Mouse (Mus musculus): ENCODE data around the gene Sgcd. TPM values are rescaled to one million over a fixed set of nuclear protein-coding genes. Genes with fewer than 3 reads are reported as not detected.
A peak's percentile ranks its signal among the peaks of the same experiment; 100 is the strongest.
"Not testable (repeated sequence)": the region's sequence is repeated elsewhere in the genome, so short reads cannot be mapped to it uniquely, and the experiment has no call there.

Gene Sgcd
- polyA plus RNA-seq, 1 experiment from 2014 or later: 8.4 TPM

GRCm38 (mm10) chr11:47459214-47459613, 529.6 kb downstream of the Sgcd start:
- Histone ChIP-seq H3K4me1 (replicated peaks) (no peaks in the 10 kb centered on the region), H3K9ac (no peak overlapping the region), H3K27me3 (replicated peaks) (no peaks in the 10 kb centered on the region), H3K36me3 (no peaks in the 10 kb centered on the region), H3K4me2 (no peak overlapping the region), H3K4me3 (no peak overlapping the region), H3K9me3 (replicated peaks) (no peaks in the 10 kb centered on the region), H3K27ac (ENCODE audit: poor library complexity, severe bottlenecking) (no peak overlapping the region)
- no peak for ATAC-seq (ENCODE audit: insufficient number of reproducible peaks, low FRiP score)
- 64% methylated on average over 3 of the region's 3 CpGs for WGBS

GRCm38 (mm10) chr11:47447790-47448189, 541.0 kb downstream of the Sgcd start:
- H3K27ac ChIP-seq (ENCODE audit: poor library complexity, severe bottlenecking): no peak overlapping the region
- no peaks in the 10 kb centered on the region for H3K4me1 ChIP-seq (replicated peaks)
- no peak overlapping the region for H3K9ac ChIP-seq
- ATAC-seq (ENCODE audit: insufficient number of reproducible peaks, low FRiP score): no peak
- no peak overlapping the region for H3K4me2 ChIP-seq
- no peak overlapping the region for H3K4me3 ChIP-seq
- 53% methylated on average over 2 of the region's 2 CpGs for WGBS
- H3K9me3 ChIP-seq (replicated peaks): no peaks in the 10 kb centered on the region
- H3K27me3 ChIP-seq (replicated peaks): no peaks in the 10 kb centered on the region
- H3K36me3 ChIP-seq: no peaks in the 10 kb centered on the region

DNA sequence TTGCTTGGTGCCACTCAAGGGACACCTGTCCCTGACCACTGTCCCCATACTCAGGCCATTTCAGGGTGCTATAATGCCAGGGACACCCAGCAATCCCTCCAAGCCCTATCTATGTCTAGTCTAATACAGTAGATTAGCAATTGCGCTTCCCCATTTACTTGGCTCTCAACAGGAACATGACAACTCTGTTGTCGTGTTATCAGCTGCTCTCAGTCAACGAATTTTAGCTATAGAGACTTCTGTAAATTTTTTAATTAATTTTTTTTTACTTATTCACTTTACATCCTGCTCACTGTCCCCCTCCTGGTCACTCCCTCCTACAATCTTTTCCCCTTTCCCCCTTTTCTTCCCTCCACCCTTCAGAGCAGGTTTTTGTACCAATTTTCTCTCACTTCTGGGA, 542.4 kb downstream of the Sgcd start:
- Histone ChIP-seq H3K27me3 (replicated peaks) (no peaks in the 10 kb centered on the region), H3K4me3 (no peak overlapping the region), H3K4me1 (replicated peaks) (no peaks in the 10 kb centered on the region), H3K9ac (no peak overlapping the region), H3K36me3 (no peaks in the 10 kb centered on the region), H3K4me2 (no peak overlapping the region), H3K9me3 (replicated peaks) (no peaks in the 10 kb centered on the region), H3K27ac (ENCODE audit: poor library complexity, severe bottlenecking) (no peak overlapping the region)
- 69% methylated on average over 3 of the region's 3 CpGs for WGBS
- ATAC-seq (ENCODE audit: insufficient number of reproducible peaks, low FRiP score): no peak

DNA sequence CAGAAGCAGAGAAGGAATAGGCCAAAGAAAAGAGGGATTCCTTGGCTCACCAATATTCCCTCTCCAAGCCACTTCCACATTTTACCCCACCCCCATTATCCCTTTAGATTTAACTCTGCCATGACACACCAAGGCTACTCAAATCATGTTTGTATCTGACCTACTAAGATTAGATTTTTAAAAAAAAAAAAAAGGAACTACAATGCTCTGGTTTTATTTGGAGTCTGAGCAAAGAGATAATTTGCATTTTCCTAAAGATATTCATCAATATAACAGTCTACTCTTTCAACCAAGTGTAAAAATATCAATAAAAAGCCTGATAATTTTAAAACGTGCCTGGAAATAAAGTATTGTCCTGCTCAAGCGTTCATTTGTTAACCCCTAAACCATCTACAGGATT, 543.1 kb downstream of the Sgcd start:
- H3K36me3 ChIP-seq: no peaks in the 10 kb centered on the region
- WGBS: 56% methylated on average over 2 of the region's 2 CpGs

DNA sequence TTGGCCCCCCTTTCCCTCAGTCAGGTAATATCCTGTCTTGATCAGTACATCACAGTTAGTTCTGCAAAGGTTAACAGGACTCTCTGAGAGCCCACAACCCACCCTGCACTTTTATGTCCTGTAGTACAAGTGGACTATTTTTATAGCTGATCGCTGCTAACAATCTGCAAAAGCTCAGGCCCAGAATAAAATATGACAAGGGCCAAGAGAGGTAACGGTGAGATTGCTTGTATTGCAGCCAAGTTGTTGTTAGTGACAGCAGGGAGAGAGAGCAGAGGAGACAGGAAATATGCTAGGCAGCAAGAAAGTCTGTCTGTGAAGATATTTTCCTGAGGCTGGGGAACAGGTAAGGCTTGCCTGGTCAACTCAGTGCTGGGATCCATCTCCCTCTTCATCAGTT, 546.5 kb downstream of the Sgcd start:
- Histone ChIP-seq H3K27me3 (replicated peaks) (no peaks in the 10 kb centered on the region), H3K4me1 (replicated peaks) (no peaks in the 10 kb centered on the region), H3K4me3 (no peak overlapping the region), H3K36me3 (no peaks in the 10 kb centered on the region), H3K9ac (no peak overlapping the region), H3K9me3 (replicated peaks) (no peaks in the 10 kb centered on the region), H3K4me2 (no peak overlapping the region), H3K27ac (ENCODE audit: poor library complexity, severe bottlenecking) (no peak overlapping the region)
- ATAC-seq (ENCODE audit: insufficient number of reproducible peaks, low FRiP score): no peak
- 43% methylated on average over 2 of the region's 2 CpGs for WGBS

More for the DNA sequence above, 543.1 kb downstream of the Sgcd start:
- H3K9me3 ChIP-seq (replicated peaks): no peaks in the 10 kb centered on the region
- H3K9ac ChIP-seq: no peak overlapping the region
- H3K27me3 ChIP-seq (replicated peaks): no peaks in the 10 kb centered on the region
- no peak for ATAC-seq (ENCODE audit: insufficient number of reproducible peaks, low FRiP score)
- no peaks in the 10 kb centered on the region for H3K4me1 ChIP-seq (replicated peaks)
- no peak overlapping the region for H3K4me2 ChIP-seq
- H3K27ac ChIP-seq (ENCODE audit: poor library complexity, severe bottlenecking): no peak overlapping the region
- H3K4me3 ChIP-seq: no peak overlapping the region

DNA sequence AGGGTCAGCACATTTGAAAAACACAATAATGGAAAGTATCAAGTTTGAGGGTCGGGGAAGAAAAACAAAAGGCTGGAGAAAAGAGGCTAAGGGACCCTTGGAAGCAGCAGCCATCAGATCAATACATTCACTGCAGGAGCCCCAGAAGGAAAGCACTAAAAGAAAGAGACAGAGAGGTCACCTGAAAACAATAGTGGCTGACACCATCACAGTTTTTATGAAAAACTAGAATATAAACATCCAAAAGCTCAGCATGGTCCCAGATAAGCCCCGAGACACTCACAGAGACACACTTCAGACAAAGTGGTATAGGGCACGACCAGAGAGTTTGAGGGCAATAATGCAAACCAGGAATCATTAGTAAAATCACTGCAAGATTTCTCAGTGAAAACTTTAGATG, 589.2 kb downstream of the Sgcd start:
- Histone ChIP-seq H3K4me1 (replicated peaks) (no peaks in the 10 kb centered on the region), H3K9me3 (replicated peaks) (no peaks in the 10 kb centered on the region), H3K36me3 (no peaks in the 10 kb centered on the region), H3K27ac (ENCODE audit: poor library complexity, severe bottlenecking) (no peak overlapping the region), H3K27me3 (replicated peaks) (no peaks in the 10 kb centered on the region), H3K4me3 (no peak overlapping the region), H3K4me2 (no peak overlapping the region), H3K9ac (no peak overlapping the region)
- ATAC-seq (ENCODE audit: insufficient number of reproducible peaks, low FRiP score): no peak
- 47% methylated on average over 3 of the region's 3 CpGs for WGBS

GRCm38 (mm10) chr11:47390798-47391197, 598.0 kb downstream of the Sgcd start:
- H3K9ac ChIP-seq; H3K4me3 ChIP-seq; H3K27ac ChIP-seq (ENCODE audit: poor library complexity, severe bottlenecking); H3K36me3 ChIP-seq; H3K27me3 ChIP-seq (replicated peaks); H3K4me2 ChIP-seq; ATAC-seq (ENCODE audit: insufficient number of reproducible peaks, low FRiP score); H3K9me3 ChIP-seq (replicated peaks); H3K4me1 ChIP-seq (replicated peaks): not testable (repeated sequence)
- 31% methylated on average over 2 of the region's 2 CpGs for WGBS

GRCm38 (mm10) chr11:47389327-47389726, 599.4 kb downstream of the Sgcd start:
- no peak for ATAC-seq (ENCODE audit: insufficient number of reproducible peaks, low FRiP score)
- Histone ChIP-seq H3K4me2 (no peak overlapping the region), H3K27ac (ENCODE audit: poor library complexity, severe bottlenecking) (no peak overlapping the region), H3K27me3 (replicated peaks) (no peaks in the 10 kb centered on the region), H3K9me3 (replicated peaks) (no peaks in the 10 kb centered on the region), H3K4me3 (no peak overlapping the region), H3K4me1 (replicated peaks) (no peaks in the 10 kb centered on the region), H3K9ac (no peak overlapping the region), H3K36me3 (no peaks in the 10 kb centered on the region)

DNA sequence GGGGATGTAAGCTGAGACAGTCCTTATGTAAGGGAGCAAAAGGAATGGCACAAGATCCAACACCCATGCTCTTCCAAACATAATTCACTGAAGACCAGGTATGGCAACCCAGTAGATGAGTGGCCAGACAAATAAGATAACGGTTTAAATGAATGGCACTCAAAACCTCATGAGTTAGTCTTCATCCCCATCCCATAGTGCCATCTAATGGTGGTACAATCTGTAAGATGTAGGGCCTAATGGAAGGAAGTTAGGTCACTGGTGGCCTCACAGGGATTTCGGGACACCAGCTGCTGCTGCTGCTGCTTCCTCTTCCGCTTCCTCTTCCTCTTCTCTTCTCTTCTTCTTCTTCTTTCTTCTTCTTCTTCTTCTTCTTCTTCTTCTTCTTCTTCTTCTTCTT, 601.0 kb downstream of the Sgcd start:
- Histone ChIP-seq H3K9me3 (replicated peaks) (no peaks in the 10 kb centered on the region), H3K4me2 (no peak overlapping the region), H3K9ac (no peak overlapping the region), H3K4me1 (replicated peaks) (no peaks in the 10 kb centered on the region), H3K4me3 (no peak overlapping the region), H3K27ac (ENCODE audit: poor library complexity, severe bottlenecking) (no peak overlapping the region), H3K27me3 (replicated peaks) (no peaks in the 10 kb centered on the region), H3K36me3 (no peaks in the 10 kb centered on the region)
- 62% methylated on average over 3 of the region's 3 CpGs for WGBS
- ATAC-seq (ENCODE audit: insufficient number of reproducible peaks, low FRiP score): no peak

DNA sequence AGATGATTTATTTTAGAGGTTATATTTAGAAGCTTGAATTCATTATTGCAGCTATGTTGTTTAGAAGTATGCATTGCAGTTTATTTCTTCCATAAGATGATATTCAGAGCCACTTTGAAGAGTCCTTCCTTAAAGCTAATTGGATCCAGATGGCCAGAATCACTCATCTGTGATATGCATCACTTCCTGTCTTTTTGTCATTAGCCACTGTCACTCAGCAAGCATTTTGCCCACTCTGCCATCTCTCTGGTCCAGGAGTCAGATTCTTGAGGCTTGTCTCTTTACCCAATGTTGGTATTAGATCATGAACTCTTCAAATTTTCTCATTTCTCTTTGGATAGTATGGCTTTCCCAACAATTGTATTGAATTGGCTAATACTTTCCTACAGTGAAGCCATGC, 602.6 kb downstream of the Sgcd start:
- H3K4me2 ChIP-seq: no peak overlapping the region
- no peak overlapping the region for H3K4me3 ChIP-seq
- no peaks in the 10 kb centered on the region for H3K4me1 ChIP-seq (replicated peaks)
- ATAC-seq (ENCODE audit: insufficient number of reproducible peaks, low FRiP score): no peak
- H3K27me3 ChIP-seq (replicated peaks): no peaks in the 10 kb centered on the region
- H3K27ac ChIP-seq (ENCODE audit: poor library complexity, severe bottlenecking): no peak overlapping the region
- H3K9me3 ChIP-seq (replicated peaks): no peaks in the 10 kb centered on the region
- no peak overlapping the region for H3K9ac ChIP-seq
- H3K36me3 ChIP-seq: no peaks in the 10 kb centered on the region

GRCm38 (mm10) chr11:47379630-47379958, 609.2 kb downstream of the Sgcd start:
- Histone ChIP-seq H3K27me3 (replicated peaks) (no peaks in the 10 kb centered on the region), H3K4me3 (peak overlapping the region; percentile 55), H3K4me1 (replicated peaks) (peaks cover 17% of the 10 kb centered on the region), H3K4me2 (peak overlapping the region; percentile 73), H3K9me3 (replicated peaks) (no peaks in the 10 kb centered on the region), H3K36me3 (no peaks in the 10 kb centered on the region), H3K27ac (ENCODE audit: poor library complexity, severe bottlenecking) (peak overlapping the region; percentile 98), H3K9ac (peak overlapping the region; percentile 76; the same call in 1 of the 2 replicates)
- WGBS: 32% methylated on average over 4 of the region's 4 CpGs
- ATAC-seq (ENCODE audit: insufficient number of reproducible peaks, low FRiP score): peak; percentile 30; the same call in 1 of the 2 replicates

DNA sequence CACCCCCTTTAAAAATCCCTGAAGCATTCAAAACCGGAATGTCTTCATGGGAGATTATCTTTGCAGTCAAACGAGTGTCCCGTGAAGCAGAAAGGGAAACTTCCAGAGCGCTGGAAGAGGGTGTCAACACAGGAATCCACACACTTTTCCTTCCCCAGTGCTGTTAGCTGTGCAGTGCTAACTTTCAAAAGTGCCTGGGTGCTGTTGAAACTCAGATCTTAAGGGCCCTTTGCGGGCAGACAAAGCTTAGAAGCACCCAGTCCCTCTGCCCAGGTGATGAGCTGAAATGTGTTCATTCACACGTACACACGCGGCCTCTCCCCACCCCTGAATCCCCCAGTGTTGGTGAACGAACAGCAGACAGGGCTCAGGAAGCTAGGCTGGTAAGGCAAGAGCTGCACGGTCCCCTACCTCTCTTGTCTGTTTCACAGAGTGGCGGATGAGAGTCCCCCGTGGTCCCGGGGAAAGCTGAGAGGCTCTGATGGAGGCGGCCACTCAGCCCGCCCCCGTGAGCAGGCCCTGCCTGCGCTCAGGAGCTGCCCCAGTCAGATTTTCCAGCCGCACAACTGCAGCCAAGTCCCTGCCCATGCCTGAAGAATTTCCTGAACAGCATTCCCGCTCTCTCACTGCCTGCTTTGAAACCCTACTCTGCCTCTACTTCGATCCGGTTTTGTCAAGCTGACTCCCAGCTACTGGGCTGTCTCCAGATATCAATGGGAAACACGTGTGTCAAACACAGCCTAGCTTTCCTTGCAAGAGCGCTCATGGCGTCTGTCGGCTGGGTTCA, 609.7 kb downstream of the Sgcd start:
- Histone ChIP-seq H3K4me1 (replicated peaks) (peaks cover 17% of the 10 kb centered on the region), H3K27me3 (replicated peaks) (no peaks in the 10 kb centered on the region), H3K9me3 (replicated peaks) (no peaks in the 10 kb centered on the region), H3K4me3 (peak overlapping the region; percentile 55), H3K4me2 (peak overlapping the region; percentile 73), H3K9ac (peak overlapping the region; percentile 76), H3K36me3 (no peaks in the 10 kb centered on the region), H3K27ac (ENCODE audit: poor library complexity, severe bottlenecking) (peak overlapping the region; percentile 98)
- ATAC-seq (ENCODE audit: insufficient number of reproducible peaks, low FRiP score): peak; percentile 93
- WGBS: 5% methylated on average over 25 of the region's 25 CpGs

All from heart, embryonic 12.5 days (tissue).